Mouse (Mus musculus): ENCODE measurements around the gene Gm7694. TPM values are rescaled to one million over a fixed set of nuclear protein-coding genes. Genes with fewer than 3 reads are reported as not detected.

The Gm7694 gene
- total RNA-seq (2014; rRNA removed; ENCODE audit: low replicate concordance) (3.9 and 7.0 TPM in 2 replicates), polyA plus RNA-seq (2015; fragmentation: Nextera tagmentation; extraction: Ambion mirVana) (2.3 and 2.9 TPM in 2 replicates)

DNA sequence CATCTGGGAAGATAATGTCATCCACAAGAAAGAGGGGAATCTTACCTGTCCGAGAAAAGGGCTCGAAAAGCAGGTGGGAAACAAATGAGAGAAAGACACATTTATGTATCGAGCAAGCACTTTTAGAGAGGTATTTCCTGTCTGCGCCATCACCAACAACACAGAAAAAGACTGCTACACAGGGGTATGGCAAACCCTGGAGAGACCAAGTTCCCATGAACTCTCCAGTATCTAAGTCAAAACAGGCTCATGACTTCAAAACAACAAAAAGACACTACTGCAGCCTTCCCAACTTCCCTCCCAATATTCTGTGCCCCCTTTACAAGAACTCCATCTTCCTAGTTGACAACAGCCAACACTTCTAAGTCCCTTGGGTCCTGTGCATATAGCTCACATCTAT is at the start of gene Gm7694:
TSS of gene Gm7694 (minus strand) at position 101 of the 400 bp plus-strand sequence.
- no peak within 1 kb of the TSS for H3K4me3 ChIP-seq (ENCODE audit: low read depth, low read length)
- WGBS: 89% methylated on average over 4 of the region's 4 CpGs
- H3K4me1 ChIP-seq (ENCODE audit: control insufficient read depth, insufficient read depth): no peaks in the 10 kb centered on the region
- DNase-seq (ENCODE audit: low spot score): no peak
- no peaks in the 10 kb centered on the region for H3K9me3 ChIP-seq (replicated peaks; ENCODE audit: control insufficient read depth, low read length)
- no peaks in the 10 kb centered on the region for H3K36me3 ChIP-seq (replicated peaks; ENCODE audit: control insufficient read depth, insufficient read depth, low read length)
- no peak within 1 kb of the TSS for H3K9ac ChIP-seq (replicated peaks; ENCODE audit: low read depth, low read length)
- ATAC-seq (ENCODE audit: insufficient read depth, low read depth): no peak
- H3K27me3 ChIP-seq (ENCODE audit: control insufficient read depth, insufficient read depth, low read length): no peaks in the 10 kb centered on the region
- no peak within 1 kb of the TSS for H3K4me2 ChIP-seq (ENCODE audit: low read depth, low read length)
- H3K27ac ChIP-seq (ENCODE audit: low read depth): no peak within 1 kb of the TSS
- TF ChIP-seq EP300 (IDR thresholded peaks at IDR 0.05; ENCODE audit: low read depth) (no peak), CTCF (IDR thresholded peaks at IDR 0.05; ENCODE audit: low read depth) (no peak)

DNA sequence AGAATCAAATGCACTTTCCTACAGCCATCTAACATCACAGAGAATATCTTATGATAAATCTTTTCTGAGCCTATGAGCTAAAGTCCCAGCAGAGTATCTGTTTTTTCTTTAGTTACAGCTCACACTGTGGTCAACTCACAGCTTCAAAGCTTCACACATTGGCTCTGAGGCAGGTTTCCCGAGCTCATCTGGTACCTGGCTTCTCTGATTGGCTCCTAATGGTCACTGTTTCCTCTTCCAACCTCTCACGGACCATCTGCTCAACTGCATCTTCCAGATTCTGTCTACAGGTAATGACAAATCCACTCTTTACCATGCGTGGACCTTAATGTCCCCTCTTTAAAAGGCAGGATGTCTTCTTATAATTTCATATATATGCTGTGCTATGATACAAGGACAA is 47.2 kb upstream of the Gm7694 start:
- Histone ChIP-seq H3K27me3 (ENCODE audit: control insufficient read depth, insufficient read depth, low read length) (no peaks in the 10 kb centered on the region), H3K36me3 (replicated peaks; ENCODE audit: control insufficient read depth, insufficient read depth, low read length) (no peaks in the 10 kb centered on the region), H3K4me2 (ENCODE audit: low read depth, low read length) (no peak overlapping the region), H3K9ac (replicated peaks; ENCODE audit: low read depth, low read length) (no peak overlapping the region), H3K4me3 (ENCODE audit: low read depth, low read length) (no peak overlapping the region), H3K27ac (ENCODE audit: low read depth) (no peak overlapping the region), H3K9me3 (replicated peaks; ENCODE audit: control insufficient read depth, low read length) (no peaks in the 10 kb centered on the region), H3K4me1 (ENCODE audit: control insufficient read depth, insufficient read depth) (no peaks in the 10 kb centered on the region)
- no peak for DNase-seq (ENCODE audit: low spot score)
- TF ChIP-seq CTCF (IDR thresholded peaks at IDR 0.05; ENCODE audit: low read depth) (no peak), EP300 (IDR thresholded peaks at IDR 0.05; ENCODE audit: low read depth) (no peak)
- no peak for ATAC-seq (ENCODE audit: insufficient read depth, low read depth)
- WGBS: 75% methylated on average over 3 of the region's 3 CpGs

DNA sequence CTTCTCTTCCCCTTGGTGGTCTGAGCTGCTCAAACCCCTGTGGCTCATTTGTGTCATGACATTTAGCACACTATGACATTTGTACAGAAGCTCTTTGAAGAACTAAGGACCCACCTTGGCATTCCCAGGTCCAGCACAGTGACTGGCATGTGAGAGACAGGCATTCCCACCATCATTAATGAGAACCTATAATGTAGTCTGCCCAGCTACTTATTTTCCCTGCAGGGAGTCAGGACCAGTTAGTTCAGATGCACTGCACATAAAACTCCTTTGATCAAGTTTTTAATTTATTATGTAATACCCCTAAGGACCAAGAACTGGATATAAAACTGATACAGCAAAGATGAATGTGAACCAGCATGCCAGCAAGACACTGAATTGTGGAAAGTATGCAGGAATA is 44.9 kb upstream of the Gm7694 start:
- Histone ChIP-seq H3K4me1 (ENCODE audit: control insufficient read depth, insufficient read depth) (no peaks in the 10 kb centered on the region), H3K36me3 (replicated peaks; ENCODE audit: control insufficient read depth, insufficient read depth, low read length) (no peaks in the 10 kb centered on the region), H3K9ac (replicated peaks; ENCODE audit: low read depth, low read length) (no peak overlapping the region), H3K9me3 (replicated peaks; ENCODE audit: control insufficient read depth, low read length) (no peaks in the 10 kb centered on the region), H3K27me3 (ENCODE audit: control insufficient read depth, insufficient read depth, low read length) (no peaks in the 10 kb centered on the region), H3K4me2 (ENCODE audit: low read depth, low read length) (no peak overlapping the region), H3K27ac (ENCODE audit: low read depth) (no peak overlapping the region), H3K4me3 (ENCODE audit: low read depth, low read length) (no peak overlapping the region)
- DNase-seq (ENCODE audit: low spot score): no peak
- TF ChIP-seq CTCF (IDR thresholded peaks at IDR 0.05; ENCODE audit: low read depth) (no peak), EP300 (IDR thresholded peaks at IDR 0.05; ENCODE audit: low read depth) (no peak)
- no peak for ATAC-seq (ENCODE audit: insufficient read depth, low read depth)

DNA sequence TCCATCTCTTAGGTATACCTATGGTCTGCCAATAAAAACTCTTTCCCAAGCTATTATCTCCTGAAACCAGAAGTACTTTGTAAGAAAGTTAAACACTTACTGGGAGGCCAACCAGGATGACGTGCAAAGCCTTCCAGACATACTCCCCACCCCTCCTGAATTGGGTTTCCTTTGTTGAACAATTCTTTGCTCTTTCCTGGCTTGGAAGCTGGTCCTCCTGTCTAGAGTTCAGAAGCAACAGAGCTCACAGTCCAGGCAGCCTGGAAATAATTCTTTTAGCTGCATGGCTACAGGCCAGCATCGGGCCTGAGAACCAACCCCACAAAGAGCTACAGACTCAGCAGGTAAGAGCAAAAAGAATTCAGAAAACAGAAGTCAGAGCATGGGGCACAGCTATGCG is 40.1 kb upstream of the Gm7694 start:
- WGBS: 53% methylated on average over 3 of the region's 3 CpGs
- H3K4me2 ChIP-seq (ENCODE audit: low read depth, low read length): no peak overlapping the region
- H3K36me3 ChIP-seq (replicated peaks; ENCODE audit: control insufficient read depth, insufficient read depth, low read length): no peaks in the 10 kb centered on the region
- no peak overlapping the region for H3K27ac ChIP-seq (ENCODE audit: low read depth)
- TF ChIP-seq CTCF (IDR thresholded peaks at IDR 0.05; ENCODE audit: low read depth): no peak
- TF ChIP-seq EP300 (IDR thresholded peaks at IDR 0.05; ENCODE audit: low read depth): no peak
- ATAC-seq (ENCODE audit: insufficient read depth, low read depth) (no peak), DNase-seq (ENCODE audit: low spot score) (peak; percentile 36)
- no peak overlapping the region for H3K9ac ChIP-seq (replicated peaks; ENCODE audit: low read depth, low read length)
- no peaks in the 10 kb centered on the region for H3K9me3 ChIP-seq (replicated peaks; ENCODE audit: control insufficient read depth, low read length)
- H3K4me1 ChIP-seq (ENCODE audit: control insufficient read depth, insufficient read depth): no peaks in the 10 kb centered on the region
- H3K27me3 ChIP-seq (ENCODE audit: control insufficient read depth, insufficient read depth, low read length): no peaks in the 10 kb centered on the region
- no peak overlapping the region for H3K4me3 ChIP-seq (ENCODE audit: low read depth, low read length)

DNA sequence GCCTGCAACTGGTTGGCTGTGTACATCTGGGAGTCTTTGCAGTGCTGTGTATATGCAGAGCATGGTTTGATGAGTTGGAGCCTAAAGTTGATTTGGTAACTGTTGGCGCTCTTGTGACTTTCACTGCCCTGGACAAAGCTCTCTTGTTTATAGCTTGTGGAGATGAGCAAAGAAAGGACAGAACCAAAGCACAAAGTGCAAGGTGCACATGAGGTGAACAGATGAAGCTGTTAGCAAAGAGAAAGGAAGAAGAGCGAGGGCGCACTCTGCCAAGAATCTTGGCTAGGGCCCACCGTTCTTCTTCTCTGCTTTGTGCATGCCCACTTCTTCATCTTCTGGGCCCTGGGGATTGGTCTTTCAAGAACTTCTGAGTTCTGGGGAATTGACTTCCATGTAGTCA is 37.8 kb upstream of the Gm7694 start:
- Histone ChIP-seq H3K4me3 (ENCODE audit: low read depth, low read length) (no peak overlapping the region), H3K4me1 (ENCODE audit: control insufficient read depth, insufficient read depth) (no peaks in the 10 kb centered on the region), H3K4me2 (ENCODE audit: low read depth, low read length) (no peak overlapping the region), H3K9me3 (replicated peaks; ENCODE audit: control insufficient read depth, low read length) (no peaks in the 10 kb centered on the region), H3K36me3 (replicated peaks; ENCODE audit: control insufficient read depth, insufficient read depth, low read length) (no peaks in the 10 kb centered on the region), H3K27ac (ENCODE audit: low read depth) (no peak overlapping the region), H3K9ac (replicated peaks; ENCODE audit: low read depth, low read length) (no peak overlapping the region), H3K27me3 (ENCODE audit: control insufficient read depth, insufficient read depth, low read length) (no peaks in the 10 kb centered on the region)
- WGBS: 96% methylated on average over 4 of the region's 4 CpGs
- no peak for DNase-seq (ENCODE audit: low spot score)
- TF ChIP-seq CTCF (IDR thresholded peaks at IDR 0.05; ENCODE audit: low read depth) (no peak), EP300 (IDR thresholded peaks at IDR 0.05; ENCODE audit: low read depth) (no peak)
- ATAC-seq (ENCODE audit: insufficient read depth, low read depth): no peak

DNA sequence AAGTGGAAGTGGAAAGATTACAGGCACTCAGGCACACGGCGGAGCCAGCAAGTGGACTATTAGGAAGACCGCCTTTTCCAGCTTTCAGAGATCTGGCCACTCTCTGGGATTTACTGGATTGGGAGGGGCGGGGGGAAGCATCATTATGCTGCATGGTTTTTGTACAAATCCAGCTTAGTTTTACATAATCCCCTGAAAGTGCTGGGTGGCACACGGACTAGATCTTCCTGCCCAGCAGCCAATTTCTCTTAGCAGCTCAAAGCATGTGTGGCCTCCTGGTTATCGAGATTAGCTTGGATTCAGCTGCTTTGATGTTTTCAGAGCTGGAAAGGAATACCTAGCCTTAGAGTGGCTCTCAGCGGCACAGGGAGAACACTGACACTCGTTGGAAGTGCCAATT is 36.9 kb upstream of the Gm7694 start:
- no peak for TF ChIP-seq CTCF (IDR thresholded peaks at IDR 0.05; ENCODE audit: low read depth)
- TF ChIP-seq EP300 (IDR thresholded peaks at IDR 0.05; ENCODE audit: low read depth): no peak
- 61% methylated on average over 8 of the region's 8 CpGs for WGBS

More for the DNA sequence above, 36.9 kb upstream of the Gm7694 start:
- no peak for ATAC-seq (ENCODE audit: insufficient read depth, low read depth)
- Histone ChIP-seq H3K4me2 (ENCODE audit: low read depth, low read length) (no peak overlapping the region), H3K4me1 (ENCODE audit: control insufficient read depth, insufficient read depth) (no peaks in the 10 kb centered on the region), H3K9ac (replicated peaks; ENCODE audit: low read depth, low read length) (no peak overlapping the region), H3K9me3 (replicated peaks; ENCODE audit: control insufficient read depth, low read length) (no peaks in the 10 kb centered on the region), H3K36me3 (replicated peaks; ENCODE audit: control insufficient read depth, insufficient read depth, low read length) (no peaks in the 10 kb centered on the region), H3K27me3 (ENCODE audit: control insufficient read depth, insufficient read depth, low read length) (no peaks in the 10 kb centered on the region), H3K27ac (ENCODE audit: low read depth) (no peak overlapping the region), H3K4me3 (ENCODE audit: low read depth, low read length) (no peak overlapping the region)
- no peak for DNase-seq (ENCODE audit: low spot score)
